Mouse (Mus musculus): Measurements from ENCODE around the gene Mical2. TPM values are rescaled to one million over a fixed set of nuclear protein-coding genes. Genes with fewer than 3 reads are reported as not detected.

Gene Mical2
- polyA plus RNA-seq, 1 experiment from 2014 or later = 1.9 TPM

- H3K4me3 ChIP-seq = no peak overlapping the region
- no peaks in the 10 kb centered on the region for H3K27me3 ChIP-seq
- H3K4me2 ChIP-seq = no peak overlapping the region
- peaks cover 15% of the 10 kb centered on the region for H3K4me1 ChIP-seq (replicated peaks)
- 82% methylated on average over 3 of the region's 3 CpGs for WGBS
- no peaks in the 10 kb centered on the region for H3K36me3 ChIP-seq
- ATAC-seq (ENCODE audit: low read depth) = no peak
- H3K27ac ChIP-seq (replicated peaks) = no peak overlapping the region
- H3K9ac ChIP-seq = no peak overlapping the region
- no peaks in the 10 kb centered on the region for H3K9me3 ChIP-seq
These were observed 9.8 kb upstream of the Mical2 start for GRCm38 (mm10) chr7:112215871-112216270.

GRCm38 (mm10) chr7:112216720-112217119 lies 8.9 kb upstream of the Mical2 start:
- Histone ChIP-seq H3K27me3 (no peaks in the 10 kb centered on the region), H3K4me2 (no peak overlapping the region), H3K27ac (replicated peaks) (no peak overlapping the region), H3K4me1 (replicated peaks) (peaks cover 15% of the 10 kb centered on the region), H3K9me3 (no peaks in the 10 kb centered on the region), H3K36me3 (no peaks in the 10 kb centered on the region), H3K9ac (no peak overlapping the region), H3K4me3 (no peak overlapping the region)
- WGBS = 83% methylated on average over 5 of the region's 5 CpGs
- ATAC-seq (ENCODE audit: low read depth) = no peak

GRCm38 (mm10) chr7:112217208-112217607 lies 8.4 kb upstream of the Mical2 start:
- H3K4me2 ChIP-seq = no peak overlapping the region
- no peak overlapping the region for H3K9ac ChIP-seq
- H3K4me3 ChIP-seq = no peak overlapping the region
- no peaks in the 10 kb centered on the region for H3K36me3 ChIP-seq
- H3K4me1 ChIP-seq (replicated peaks) = peaks cover 15% of the 10 kb centered on the region
- ATAC-seq (ENCODE audit: low read depth) = no peak
- H3K27ac ChIP-seq (replicated peaks) = no peak overlapping the region
- 66% methylated on average over 6 of the region's 6 CpGs for WGBS
- H3K9me3 ChIP-seq = no peaks in the 10 kb centered on the region
- H3K27me3 ChIP-seq = no peaks in the 10 kb centered on the region

- Histone ChIP-seq H3K9me3 (no peaks in the 10 kb centered on the region), H3K4me3 (no peak overlapping the region), H3K4me1 (replicated peaks) (peaks cover 20% of the 10 kb centered on the region), H3K27ac (replicated peaks) (no peak overlapping the region), H3K27me3 (peaks cover 47% of the 10 kb centered on the region), H3K9ac (0 out of 2 replicates have a peak overlapping the region, but pooled peaks have one; percentile 17), H3K36me3 (no peaks in the 10 kb centered on the region), H3K4me2 (no peak overlapping the region)
- no peak for ATAC-seq (ENCODE audit: low read depth)
- WGBS = 63% methylated on average over 7 of the region's 7 CpGs
These were observed 2.7 kb upstream of the Mical2 start for GRCm38 (mm10) chr7:112222733-112223524.

GRCm38 (mm10) chr7:112224854-112225253 lies 802 bp upstream of the Mical2 start:
- no peak overlapping the region for H3K4me3 ChIP-seq
- peak overlapping the region; percentile 93; the same call in 1 of the 2 replicates for H3K4me2 ChIP-seq
- H3K4me1 ChIP-seq (replicated peaks) = peaks cover 26% of the 10 kb centered on the region
- H3K9me3 ChIP-seq = no peaks in the 10 kb centered on the region
- H3K36me3 ChIP-seq = no peaks in the 10 kb centered on the region
- no peak overlapping the region for H3K27ac ChIP-seq (replicated peaks)
- H3K9ac ChIP-seq = no peak overlapping the region
- WGBS = 68% methylated on average over 12 of the region's 12 CpGs
- H3K27me3 ChIP-seq = peaks cover 56% of the 10 kb centered on the region
- no peak for ATAC-seq (ENCODE audit: low read depth)

GRCm38 (mm10) chr7:112226446-112227265 lies 1.0 kb downstream of the Mical2 start:
- H3K36me3 ChIP-seq = no peaks in the 10 kb centered on the region
- peak overlapping the region; percentile 54 for H3K4me3 ChIP-seq
- H3K4me2 ChIP-seq = peak overlapping the region; percentile 93
- ATAC-seq (ENCODE audit: low read depth) = peak; percentile 23
- H3K9ac ChIP-seq = peak overlapping the region; percentile 70
- H3K4me1 ChIP-seq (replicated peaks) = peaks cover 26% of the 10 kb centered on the region
- peaks cover 56% of the 10 kb centered on the region for H3K27me3 ChIP-seq
- H3K27ac ChIP-seq (replicated peaks) = no peak overlapping the region
- H3K9me3 ChIP-seq = no peaks in the 10 kb centered on the region
- 4% methylated on average over 24 of the region's 24 CpGs for WGBS

- 14% methylated on average over 6 of the region's 6 CpGs for WGBS
- 0 out of 2 replicates have a peak overlapping the region, but pooled peaks have one; percentile 31 for H3K9ac ChIP-seq
- 0 out of 2 replicates have a peak overlapping the region, but pooled peaks have one; percentile 54 for H3K4me3 ChIP-seq
These were observed 1.6 kb downstream of the Mical2 start for GRCm38 (mm10) chr7:112227266-112227562.

GRCm38 (mm10) chr7:112228827-112229498 lies 3.3 kb downstream of the Mical2 start:
- Histone ChIP-seq H3K9me3 (no peaks in the 10 kb centered on the region), H3K27ac (replicated peaks) (no peak overlapping the region), H3K9ac (no peak overlapping the region), H3K4me3 (no peak overlapping the region), H3K4me2 (no peak overlapping the region), H3K36me3 (no peaks in the 10 kb centered on the region), H3K4me1 (replicated peaks) (peaks cover 37% of the 10 kb centered on the region), H3K27me3 (peaks cover 43% of the 10 kb centered on the region)
- 52% methylated on average over 20 of the region's 20 CpGs for WGBS
- no peak for ATAC-seq (ENCODE audit: low read depth)

More at GRCm38 (mm10) chr7:112227266-112227562, 1.6 kb downstream of the Mical2 start:
- H3K27ac ChIP-seq (replicated peaks) = no peak overlapping the region
- no peaks in the 10 kb centered on the region for H3K9me3 ChIP-seq
- peak overlapping the region; percentile 93; the same call in 1 of the 2 replicates for H3K4me2 ChIP-seq
- no peak for ATAC-seq (ENCODE audit: low read depth)
- peaks cover 26% of the 10 kb centered on the region for H3K4me1 ChIP-seq (replicated peaks)
- H3K27me3 ChIP-seq = peaks cover 56% of the 10 kb centered on the region
- H3K36me3 ChIP-seq = no peaks in the 10 kb centered on the region

- Histone ChIP-seq H3K9ac (no peak overlapping the region), H3K4me1 (replicated peaks) (peaks cover 30% of the 10 kb centered on the region), H3K4me3 (no peak overlapping the region), H3K4me2 (no peak overlapping the region), H3K36me3 (no peaks in the 10 kb centered on the region), H3K9me3 (no peaks in the 10 kb centered on the region), H3K27ac (replicated peaks) (no peak overlapping the region), H3K27me3 (peaks cover 21% of the 10 kb centered on the region)
- ATAC-seq (ENCODE audit: low read depth) = no peak
- 88% methylated on average over 7 of the region's 7 CpGs for WGBS
These were observed 6.1 kb downstream of the Mical2 start for GRCm38 (mm10) chr7:112231731-112232130.

- no peak overlapping the region for H3K9ac ChIP-seq
- H3K27me3 ChIP-seq = peaks cover 6% of the 10 kb centered on the region; the same call in 1 of the 2 replicates
- H3K4me1 ChIP-seq (replicated peaks) = peaks cover 30% of the 10 kb centered on the region
- H3K4me2 ChIP-seq = no peak overlapping the region
- H3K27ac ChIP-seq (replicated peaks) = peak overlapping the region; percentile 6; the same call in 1 of the 2 replicates
- no peak overlapping the region for H3K4me3 ChIP-seq
- WGBS = 6% methylated on average over 7 of the region's 7 CpGs
- no peaks in the 10 kb centered on the region for H3K36me3 ChIP-seq
- peak; percentile 62; the same call in 1 of the 2 replicates for ATAC-seq (ENCODE audit: low read depth)
- H3K9me3 ChIP-seq = no peaks in the 10 kb centered on the region
These were observed 7.8 kb downstream of the Mical2 start for GRCm38 (mm10) chr7:112233345-112234005.

- WGBS = 50% methylated on average over 4 of the region's 4 CpGs
- H3K4me2 ChIP-seq = no peak overlapping the region
- no peaks in the 10 kb centered on the region for H3K9me3 ChIP-seq
- H3K4me3 ChIP-seq = no peak overlapping the region
- H3K4me1 ChIP-seq (replicated peaks) = peaks cover 24% of the 10 kb centered on the region
- no peak overlapping the region for H3K27ac ChIP-seq (replicated peaks)
- H3K36me3 ChIP-seq = no peaks in the 10 kb centered on the region
- no peak overlapping the region for H3K9ac ChIP-seq
- no peak for ATAC-seq (ENCODE audit: low read depth)
- H3K27me3 ChIP-seq = no peaks in the 10 kb centered on the region
These were observed 8.8 kb downstream of the Mical2 start for GRCm38 (mm10) chr7:112234410-112234809.
